Mouse (Mus musculus): Measurements from ENCODE around the gene Mlh1. TPM values are rescaled to one million over a fixed set of nuclear protein-coding genes. Genes with fewer than 3 reads are reported as not detected.

The Mlh1 gene
- polyA plus RNA-seq, 1 experiment from 2014 or later = 30.4 TPM

- Histone ChIP-seq H3K27me3 (ENCODE audit: control insufficient read depth, insufficient read depth, low read length) (no peaks in the 10 kb centered on the region), H3K4me2 (ENCODE audit: low read length) (no peak overlapping the region), H3K27ac (replicated peaks; ENCODE audit: low read depth, low read length) (no peak overlapping the region), H3K36me3 (ENCODE audit: control insufficient read depth, insufficient read depth, low read length) (peaks cover 27% of the 10 kb centered on the region), H3K9ac (replicated peaks; ENCODE audit: low read length) (no peak overlapping the region), H3K4me3 (replicated peaks; ENCODE audit: low read depth, low read length) (no peak overlapping the region), H3K9me3 (ENCODE audit: control insufficient read depth, low read length) (no peaks in the 10 kb centered on the region), H3K4me1 (ENCODE audit: control insufficient read depth, insufficient read depth, low read length) (no peaks in the 10 kb centered on the region)
- WGBS = 87% methylated on average over 9 of the region's 9 CpGs
- ATAC-seq (ENCODE audit: low FRiP score, low TSS enrichment) (no peak), DNase-seq (no peak)
Measured at GRCm38 (mm10) chr9:111204601-111205375, 66.8 kb downstream of the Mlh1 start.

- H3K27ac ChIP-seq (replicated peaks; ENCODE audit: low read depth, low read length) = no peak overlapping the region
- H3K9me3 ChIP-seq (ENCODE audit: control insufficient read depth, low read length) = no peaks in the 10 kb centered on the region
- H3K4me1 ChIP-seq (ENCODE audit: control insufficient read depth, insufficient read depth, low read length) = no peaks in the 10 kb centered on the region
- H3K36me3 ChIP-seq (ENCODE audit: control insufficient read depth, insufficient read depth, low read length) = peaks cover 16% of the 10 kb centered on the region; the same call in 1 of the 2 replicates
- no peak for ATAC-seq (ENCODE audit: low FRiP score, low TSS enrichment)
- H3K9ac ChIP-seq (replicated peaks; ENCODE audit: low read length) = no peak overlapping the region
- no peaks in the 10 kb centered on the region for H3K27me3 ChIP-seq (ENCODE audit: control insufficient read depth, insufficient read depth, low read length)
- no peak overlapping the region for H3K4me3 ChIP-seq (replicated peaks; ENCODE audit: low read depth, low read length)
- H3K4me2 ChIP-seq (ENCODE audit: low read length) = no peak overlapping the region
- no peak for DNase-seq
Measured at GRCm38 (mm10) chr9:111200208-111200607, 71.4 kb downstream of the Mlh1 start.

GRCm38 (mm10) chr9:111198332-111198731 lies 73.3 kb downstream of the Mlh1 start:
- no peak overlapping the region for H3K4me3 ChIP-seq (replicated peaks; ENCODE audit: low read depth, low read length)
- no peaks in the 10 kb centered on the region for H3K9me3 ChIP-seq (ENCODE audit: control insufficient read depth, low read length)
- H3K9ac ChIP-seq (replicated peaks; ENCODE audit: low read length) = no peak overlapping the region
- no peak for DNase-seq
- 95% methylated on average over 1 of the region's 1 CpGs for WGBS
- H3K27me3 ChIP-seq (ENCODE audit: control insufficient read depth, insufficient read depth, low read length) = no peaks in the 10 kb centered on the region
- ATAC-seq (ENCODE audit: low FRiP score, low TSS enrichment) = no peak
- no peak overlapping the region for H3K27ac ChIP-seq (replicated peaks; ENCODE audit: low read depth, low read length)
- H3K36me3 ChIP-seq (ENCODE audit: control insufficient read depth, insufficient read depth, low read length) = peaks cover 11% of the 10 kb centered on the region; the same call in 1 of the 2 replicates
- H3K4me2 ChIP-seq (ENCODE audit: low read length) = no peak overlapping the region
- no peaks in the 10 kb centered on the region for H3K4me1 ChIP-seq (ENCODE audit: control insufficient read depth, insufficient read depth, low read length)

GRCm38 (mm10) chr9:111197712-111198111 lies 73.9 kb downstream of the Mlh1 start:
- Histone ChIP-seq H3K9me3 (ENCODE audit: control insufficient read depth, low read length) (no peaks in the 10 kb centered on the region), H3K27me3 (ENCODE audit: control insufficient read depth, insufficient read depth, low read length) (no peaks in the 10 kb centered on the region), H3K36me3 (ENCODE audit: control insufficient read depth, insufficient read depth, low read length) (peaks cover 11% of the 10 kb centered on the region; the same call in 1 of the 2 replicates), H3K9ac (replicated peaks; ENCODE audit: low read length) (no peak overlapping the region), H3K27ac (replicated peaks; ENCODE audit: low read depth, low read length) (no peak overlapping the region), H3K4me2 (ENCODE audit: low read length) (no peak overlapping the region), H3K4me1 (ENCODE audit: control insufficient read depth, insufficient read depth, low read length) (no peaks in the 10 kb centered on the region), H3K4me3 (replicated peaks; ENCODE audit: low read depth, low read length) (no peak overlapping the region)
- ATAC-seq (ENCODE audit: low FRiP score, low TSS enrichment) (no peak), DNase-seq (no peak)
- 95% methylated on average over 4 of the region's 4 CpGs for WGBS

- no peak for ATAC-seq (ENCODE audit: low FRiP score, low TSS enrichment)
- no peak overlapping the region for H3K4me3 ChIP-seq (replicated peaks; ENCODE audit: low read depth, low read length)
- H3K9me3 ChIP-seq (ENCODE audit: control insufficient read depth, low read length) = no peaks in the 10 kb centered on the region
- no peaks in the 10 kb centered on the region for H3K4me1 ChIP-seq (ENCODE audit: control insufficient read depth, insufficient read depth, low read length)
- DNase-seq = no peak
- no peak overlapping the region for H3K4me2 ChIP-seq (ENCODE audit: low read length)
- H3K27me3 ChIP-seq (ENCODE audit: control insufficient read depth, insufficient read depth, low read length) = no peaks in the 10 kb centered on the region
- WGBS = 95% methylated on average over 3 of the region's 3 CpGs
- H3K27ac ChIP-seq (replicated peaks; ENCODE audit: low read depth, low read length) = no peak overlapping the region
- H3K9ac ChIP-seq (replicated peaks; ENCODE audit: low read length) = no peak overlapping the region
- H3K36me3 ChIP-seq (ENCODE audit: control insufficient read depth, insufficient read depth, low read length) = peaks cover 10% of the 10 kb centered on the region; the same call in 1 of the 2 replicates
Measured at GRCm38 (mm10) chr9:111197116-111197515, 74.5 kb downstream of the Mlh1 start.

GRCm38 (mm10) chr9:111193211-111193610 lies 78.4 kb downstream of the Mlh1 start:
- H3K4me3 ChIP-seq (replicated peaks; ENCODE audit: low read depth, low read length) = no peak overlapping the region
- H3K27me3 ChIP-seq (ENCODE audit: control insufficient read depth, insufficient read depth, low read length) = no peaks in the 10 kb centered on the region
- H3K36me3 ChIP-seq (ENCODE audit: control insufficient read depth, insufficient read depth, low read length) = peaks cover 30% of the 10 kb centered on the region
- WGBS = 92% methylated on average over 2 of the region's 2 CpGs
- no peaks in the 10 kb centered on the region for H3K4me1 ChIP-seq (ENCODE audit: control insufficient read depth, insufficient read depth, low read length)
- H3K27ac ChIP-seq (replicated peaks; ENCODE audit: low read depth, low read length) = no peak overlapping the region
- H3K4me2 ChIP-seq (ENCODE audit: low read length) = no peak overlapping the region
- no peak overlapping the region for H3K9ac ChIP-seq (replicated peaks; ENCODE audit: low read length)
- ATAC-seq (ENCODE audit: low FRiP score, low TSS enrichment) (no peak), DNase-seq (no peak)
- H3K9me3 ChIP-seq (ENCODE audit: control insufficient read depth, low read length) = no peaks in the 10 kb centered on the region

GRCm38 (mm10) chr9:111188731-111189130 lies 82.9 kb downstream of the Mlh1 start:
- no peak for ATAC-seq (ENCODE audit: low FRiP score, low TSS enrichment)
- Histone ChIP-seq H3K4me3 (replicated peaks; ENCODE audit: low read depth, low read length) (no peak overlapping the region), H3K4me2 (ENCODE audit: low read length) (no peak overlapping the region), H3K27ac (replicated peaks; ENCODE audit: low read depth, low read length) (no peak overlapping the region), H3K27me3 (ENCODE audit: control insufficient read depth, insufficient read depth, low read length) (no peaks in the 10 kb centered on the region), H3K4me1 (ENCODE audit: control insufficient read depth, insufficient read depth, low read length) (peaks cover 5% of the 10 kb centered on the region), H3K9ac (replicated peaks; ENCODE audit: low read length) (no peak overlapping the region), H3K36me3 (ENCODE audit: control insufficient read depth, insufficient read depth, low read length) (peaks cover 30% of the 10 kb centered on the region), H3K9me3 (ENCODE audit: control insufficient read depth, low read length) (no peaks in the 10 kb centered on the region)
- DNase-seq = no peak
- 95% methylated on average over 7 of the region's 7 CpGs for WGBS

- WGBS = 75% methylated on average over 6 of the region's 6 CpGs
Measured at GRCm38 (mm10) chr9:111186861-111187260, 84.7 kb downstream of the Mlh1 start.

GRCm38 (mm10) chr9:111184929-111185328 lies 86.7 kb downstream of the Mlh1 start:
- H3K9me3 ChIP-seq (ENCODE audit: control insufficient read depth, low read length) = no peaks in the 10 kb centered on the region
- H3K4me2 ChIP-seq (ENCODE audit: low read length) = no peak overlapping the region
- no peaks in the 10 kb centered on the region for H3K27me3 ChIP-seq (ENCODE audit: control insufficient read depth, insufficient read depth, low read length)
- DNase-seq = peak; percentile 50
- H3K36me3 ChIP-seq (ENCODE audit: control insufficient read depth, insufficient read depth, low read length) = peaks cover 12% of the 10 kb centered on the region
- no peak overlapping the region for H3K4me3 ChIP-seq (replicated peaks; ENCODE audit: low read depth, low read length)
- no peak for ATAC-seq (ENCODE audit: low FRiP score, low TSS enrichment)
- 0 out of 2 replicates have a peak overlapping the region, but pooled peaks have one; percentile 3 for H3K9ac ChIP-seq (replicated peaks; ENCODE audit: low read length)
- 20% methylated on average over 4 of the region's 4 CpGs for WGBS
- peaks cover 5% of the 10 kb centered on the region for H3K4me1 ChIP-seq (ENCODE audit: control insufficient read depth, insufficient read depth, low read length)
- H3K27ac ChIP-seq (replicated peaks; ENCODE audit: low read depth, low read length) = no peak overlapping the region

More at GRCm38 (mm10) chr9:111186861-111187260, 84.7 kb downstream of the Mlh1 start:
- Histone ChIP-seq H3K27me3 (ENCODE audit: control insufficient read depth, insufficient read depth, low read length) (no peaks in the 10 kb centered on the region), H3K36me3 (ENCODE audit: control insufficient read depth, insufficient read depth, low read length) (peaks cover 24% of the 10 kb centered on the region), H3K4me3 (replicated peaks; ENCODE audit: low read depth, low read length) (no peak overlapping the region), H3K9ac (replicated peaks; ENCODE audit: low read length) (no peak overlapping the region), H3K4me1 (ENCODE audit: control insufficient read depth, insufficient read depth, low read length) (peaks cover 5% of the 10 kb centered on the region), H3K9me3 (ENCODE audit: control insufficient read depth, low read length) (no peaks in the 10 kb centered on the region), H3K27ac (replicated peaks; ENCODE audit: low read depth, low read length) (no peak overlapping the region), H3K4me2 (ENCODE audit: low read length) (no peak overlapping the region)
- DNase-seq (peak; percentile 8), ATAC-seq (ENCODE audit: low FRiP score, low TSS enrichment) (no peak)

Measured in midbrain, embryonic 14.5 days (tissue).